Comparison of ENCODE assay signal across 17 mouse cellular contexts in genomic region chr5:110774511-110774910, GRCm38 (mm10).
"Had no signal": no experiment of that assay in that cellular context is flagged by ENCODE, and none has a peak within 500 bp of the region (broad histone marks: within the 10 kb centered on the region; RNA-seq: fewer than 3 reads in every experiment).

No protein-coding gene starts in this region.

- H3K27ac ChIP-seq: kidney, embryonic 15.5 days; limb, embryonic 12.5 days; limb, embryonic 15.5 days; liver, embryonic 12.5 days; stomach, postnatal 0 days had no signal

- H3K9me3 ChIP-seq: kidney, embryonic 15.5 days; limb, embryonic 12.5 days; limb, embryonic 15.5 days; liver, embryonic 12.5 days; liver, embryonic 15.5 days had no signal

- H3K27me3 ChIP-seq: kidney, embryonic 15.5 days; limb, embryonic 12.5 days; limb, embryonic 15.5 days; liver, embryonic 12.5 days; liver, embryonic 15.5 days had no signal

- H3K4me3 ChIP-seq: kidney, embryonic 15.5 days; limb, embryonic 12.5 days; limb, embryonic 15.5 days; liver, embryonic 12.5 days; liver, embryonic 15.5 days had no signal

- ATAC-seq: liver, embryonic 12.5 days had no signal

- H3K9ac ChIP-seq: kidney, embryonic 15.5 days; limb, embryonic 12.5 days; limb, embryonic 15.5 days; liver, embryonic 12.5 days; liver, embryonic 15.5 days had no signal

- H3K4me2 ChIP-seq: kidney, embryonic 15.5 days; limb, embryonic 12.5 days; limb, embryonic 15.5 days; liver, embryonic 12.5 days; liver, embryonic 15.5 days; midbrain, embryonic 11.5 days had no signal

- DNase-seq: kidney, postnatal 10 days; kidney, postnatal 4 days; left cerebral cortex, postnatal 4 days; lung, adult 2 months; lung, postnatal 14 days; midbrain, embryonic 14.5 days; right cerebral cortex, postnatal 4 days; thymus, adult 2 months; thymus, postnatal 14 days; thymus, postnatal 4 days had no signal
